In genomic region chr1:183803826-183804225, GRCm38 (mm10) we compare ENCODE assay signal across 21 mouse cellular contexts.
DNase-seq lines count a peak whose midpoint lies in the region; ATAC-seq lines count a peak whose summit lies in the region.
"Had no signal": no experiment of that assay in that cellular context is flagged by ENCODE, and none has a peak within 500 bp of the region (broad histone marks: within the 10 kb centered on the region; RNA-seq: fewer than 3 reads in every experiment).

No protein-coding gene starts in this region.

- H3K27me3 ChIP-seq in kidney, embryonic 16.5 days (ENCODE audit: insufficient read depth, low read length), result no peaks in the 10 kb centered on the region
- H3K27me3 ChIP-seq: hindbrain, embryonic 15.5 days; limb, embryonic 15.5 days; liver, embryonic 15.5 days; neural tube, embryonic 12.5 days had no signal

- H3K4me3 ChIP-seq in kidney, embryonic 16.5 days (ENCODE audit: low read length), result no peak overlapping the region
- H3K4me3 ChIP-seq: forebrain, embryonic 10.5 days; heart, embryonic 12.5 days; hindbrain, embryonic 15.5 days; limb, embryonic 15.5 days; liver, embryonic 15.5 days; neural tube, embryonic 12.5 days had no signal

- no peak overlapping the region for H3K4me2 ChIP-seq in kidney, embryonic 16.5 days (replicated peaks; ENCODE audit: low read depth, low read length)
- H3K4me2 ChIP-seq: heart, embryonic 12.5 days; hindbrain, embryonic 15.5 days; limb, embryonic 15.5 days; liver, embryonic 15.5 days; neural tube, embryonic 12.5 days had no signal

- no peak overlapping the region for H3K9ac ChIP-seq in kidney, embryonic 16.5 days (replicated peaks; ENCODE audit: low read length)
- H3K9ac ChIP-seq: heart, embryonic 12.5 days; hindbrain, embryonic 15.5 days; limb, embryonic 15.5 days; liver, embryonic 15.5 days; neural tube, embryonic 12.5 days had no signal

- no peaks in the 10 kb centered on the region for H3K9me3 ChIP-seq in kidney, embryonic 16.5 days (ENCODE audit: low read length)
- H3K9me3 ChIP-seq: forebrain, embryonic 10.5 days; heart, embryonic 12.5 days; hindbrain, embryonic 15.5 days; limb, embryonic 15.5 days; liver, embryonic 15.5 days; neural tube, embryonic 12.5 days had no signal

- WGBS in kidney, embryonic 16.5 days, result 78% methylated on average over 1 of the region's 1 CpGs

- H3K36me3 ChIP-seq in kidney, embryonic 16.5 days (ENCODE audit: insufficient read depth, low read length), result no peaks in the 10 kb centered on the region
- H3K36me3 ChIP-seq: forebrain, embryonic 10.5 days; heart, embryonic 12.5 days; hindbrain, embryonic 15.5 days; limb, embryonic 15.5 days; liver, embryonic 15.5 days; neural tube, embryonic 12.5 days had no signal

- ATAC-seq in granulocyte monocyte progenitor cell, adult 5-6 weeks (replicated peaks; ENCODE audit: poor library complexity, severe bottlenecking), result peak; percentile 53
- no peak for ATAC-seq in kidney, embryonic 16.5 days (ENCODE audit: low FRiP score, low TSS enrichment)
- ATAC-seq in activated CD4-positive, CD25-positive, alpha-beta regulatory T cell, adult 4 months, result no peak
- ATAC-seq: intestine, postnatal 0 days had no signal

- H3K4me1 ChIP-seq in kidney, embryonic 16.5 days (ENCODE audit: insufficient read depth, low read length), result no peaks in the 10 kb centered on the region
- H3K4me1 ChIP-seq: forebrain, embryonic 10.5 days; heart, embryonic 12.5 days; hindbrain, embryonic 15.5 days; liver, embryonic 15.5 days; neural tube, embryonic 12.5 days had no signal

- no peak overlapping the region for H3K27ac ChIP-seq in kidney, embryonic 16.5 days (ENCODE audit: low read length)
- H3K27ac ChIP-seq: forebrain, embryonic 10.5 days; hindbrain, embryonic 15.5 days; kidney, postnatal 0 days; limb, embryonic 15.5 days; liver, embryonic 15.5 days; neural tube, embryonic 12.5 days had no signal

- peak; percentile 81 for DNase-seq in heart, adult 11 months
- DNase-seq in heart, postnatal 4 days, result no peak
- DNase-seq in NIH3T3 (ENCODE audit: low read depth), result peak; percentile 56
- DNase-seq in natural killer cell, adult 2 months (ENCODE audit: low spot score in 2 of 2), result peak; percentile 30 to 49
- DNase-seq in urinary bladder, postnatal 25 days (ENCODE audit: low spot score), result no peak
- DNase-seq: adrenal gland, postnatal 10 days; cerebellum, adult 11 months; cerebellum, postnatal 14 days; embryo, embryonic 11 days; thymus, postnatal 4 days had no signal

Comparison
In these comparisons a context has a peak if more than half of its experiments do, and no peak if none do; other contexts are left out.
1. DNase-seq: peak in heart, adult 11 months (single experiment), NIH3T3 (single experiment) and natural killer cell, adult 2 months (2 of 2); none in heart, postnatal 4 days (single experiment) and urinary bladder, postnatal 25 days (single experiment).